Mouse (Mus musculus): Measurements from ENCODE around the gene Haspin. TPM values are rescaled to one million over a fixed set of nuclear protein-coding genes. Genes with fewer than 3 reads are reported as not detected.
A peak's percentile ranks its signal among the peaks of the same experiment; 100 is the strongest.

Haspin gene
- polyA plus RNA-seq (2015; fragmentation: Nextera tagmentation; extraction: Ambion mirVana): 2.2 and 2.6 TPM in 2 replicates

DNA sequence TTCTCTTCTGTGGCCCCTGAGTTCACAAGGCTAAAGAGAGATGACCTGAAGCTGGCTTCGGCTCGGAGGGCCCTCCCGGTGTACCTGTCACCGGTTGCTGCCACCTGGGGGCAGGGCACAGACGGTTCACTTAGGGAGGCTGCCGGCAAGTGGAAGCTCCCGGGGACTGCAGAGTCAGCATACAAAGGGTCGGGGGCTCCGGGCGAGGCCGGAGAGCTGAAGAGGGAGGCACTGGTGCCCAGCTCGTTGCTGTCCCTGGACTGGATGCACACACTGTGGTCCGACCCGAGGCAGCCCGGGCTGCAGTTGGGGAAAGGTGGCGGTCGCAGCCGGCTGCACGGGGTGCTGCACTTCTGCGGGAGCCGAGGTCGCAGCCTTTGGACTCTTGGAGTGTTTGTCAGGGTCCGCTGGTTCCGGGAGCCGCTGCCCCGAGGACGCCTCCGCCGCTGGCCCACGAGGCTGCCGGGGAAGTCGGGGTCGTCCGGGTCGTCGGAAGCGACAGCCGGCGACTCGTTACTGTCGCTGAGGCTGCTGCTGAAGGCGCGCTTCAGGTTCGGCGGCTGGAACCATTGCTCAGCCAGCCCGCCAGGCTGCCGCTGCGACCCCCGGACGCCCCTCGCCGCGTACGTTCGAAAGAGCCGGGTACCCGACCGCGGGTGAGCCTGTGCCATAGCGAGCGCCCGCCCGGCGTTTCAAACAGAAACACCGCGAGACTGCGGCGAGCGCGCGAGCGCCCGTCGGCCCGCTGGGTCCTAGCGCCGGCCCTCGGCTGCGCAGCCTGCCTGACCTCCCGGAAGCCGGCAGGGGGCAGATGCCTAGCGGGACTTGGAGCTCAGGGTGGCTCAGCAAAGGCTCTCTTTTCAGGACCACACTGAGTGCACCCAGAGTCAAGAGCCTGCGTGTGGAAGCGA is at the start of gene Haspin:
Haspin (minus strand) TSS at position 704 of the 911 bp plus-strand sequence.
- no peaks in the 10 kb centered on the region for H3K27me3 ChIP-seq (replicated peaks)
- H3K36me3 ChIP-seq (replicated peaks): no peaks in the 10 kb centered on the region
- peaks cover 8% of the 10 kb centered on the region; the same call in 1 of the 2 replicates for H3K4me1 ChIP-seq
- WGBS: under 1% methylated on average over 84 of the region's 84 CpGs
- H3K9ac ChIP-seq: peak within 1 kb of the TSS; percentile 51
- ATAC-seq (replicated peaks): peak; percentile 97
- no peaks in the 10 kb centered on the region for H3K9me3 ChIP-seq
- peak within 1 kb of the TSS; percentile 80 for H3K4me2 ChIP-seq
- H3K27ac ChIP-seq: no peak within 1 kb of the TSS
- peak within 1 kb of the TSS; percentile 69 for H3K4me3 ChIP-seq

DNA sequence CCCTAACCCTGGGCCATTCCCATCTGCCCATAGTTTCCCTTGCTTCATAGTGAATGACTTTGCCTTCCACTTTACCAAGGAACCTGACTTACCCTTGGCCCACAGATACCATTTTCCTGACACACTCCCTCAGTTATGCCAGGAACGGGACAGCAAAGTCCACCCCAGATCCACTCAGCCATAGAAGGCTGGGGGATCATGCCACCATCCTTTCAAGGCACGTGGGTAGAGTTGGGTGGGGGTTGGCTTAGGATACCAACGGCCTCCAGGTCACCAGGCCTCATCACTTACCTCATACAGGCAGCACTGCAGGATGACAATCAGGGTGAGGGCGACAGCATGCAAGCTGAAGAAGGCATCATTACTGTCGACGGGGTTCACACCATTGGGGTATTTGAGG is 49.1 kb upstream of the Haspin start:
- H3K9me3 ChIP-seq: no peaks in the 10 kb centered on the region
- ATAC-seq (replicated peaks): no peak; the same call in 1 of the 2 replicates
- no peaks in the 10 kb centered on the region for H3K4me1 ChIP-seq
- H3K27me3 ChIP-seq (replicated peaks): no peaks in the 10 kb centered on the region
- H3K4me3 ChIP-seq: no peak overlapping the region
- H3K9ac ChIP-seq: no peak overlapping the region
- H3K27ac ChIP-seq: no peak overlapping the region
- no peak overlapping the region for H3K4me2 ChIP-seq
- peaks cover 21% of the 10 kb centered on the region; the same call in 1 of the 2 replicates for H3K36me3 ChIP-seq (replicated peaks)
- 84% methylated on average over 6 of the region's 6 CpGs for WGBS

DNA sequence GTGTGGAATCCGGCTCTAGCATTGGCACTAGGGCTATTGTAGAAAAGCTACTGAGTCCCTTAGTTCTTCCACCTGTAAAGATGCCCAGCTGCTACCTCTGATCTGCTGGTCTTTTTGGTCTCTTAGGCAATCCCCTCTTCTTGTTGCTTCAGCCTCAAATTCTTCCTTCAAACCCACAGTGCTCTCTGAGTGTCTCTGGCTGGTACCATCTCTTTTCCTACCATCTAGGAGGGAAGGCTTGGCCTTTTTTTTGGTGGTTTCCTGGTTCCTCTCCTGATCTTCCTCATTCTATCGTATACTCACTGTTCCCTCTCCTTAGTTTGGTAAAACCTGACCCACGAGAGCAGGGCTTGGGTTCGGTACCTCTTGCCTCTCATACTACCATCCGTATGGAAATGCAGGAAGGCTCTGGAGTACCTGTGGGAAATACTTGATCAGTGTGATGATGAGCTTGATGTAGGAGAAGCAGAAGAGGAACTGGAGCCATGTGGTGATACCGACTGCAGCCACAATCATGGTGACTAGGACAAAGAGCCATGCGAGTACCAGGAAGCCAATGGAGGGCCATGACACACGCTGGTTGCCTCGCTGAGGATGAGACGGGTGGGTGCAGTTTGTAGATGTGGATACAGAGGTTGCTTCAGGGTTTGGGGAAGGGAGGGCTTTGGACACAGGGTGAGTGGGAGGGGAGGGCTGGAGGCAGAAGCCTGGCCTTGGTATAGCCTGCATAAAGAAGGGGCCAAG is 48.0 kb upstream of the Haspin start:
- H3K27me3 ChIP-seq (replicated peaks): no peaks in the 10 kb centered on the region
- H3K9me3 ChIP-seq: no peaks in the 10 kb centered on the region
- H3K4me3 ChIP-seq: no peak overlapping the region
- 94% methylated on average over 10 of the region's 10 CpGs for WGBS
- H3K4me1 ChIP-seq: no peaks in the 10 kb centered on the region
- H3K9ac ChIP-seq: no peak overlapping the region
- ATAC-seq (replicated peaks): no peak
- no peak overlapping the region for H3K4me2 ChIP-seq
- H3K36me3 ChIP-seq (replicated peaks): peaks cover 18% of the 10 kb centered on the region; the same call in 1 of the 2 replicates
- H3K27ac ChIP-seq: no peak overlapping the region

DNA sequence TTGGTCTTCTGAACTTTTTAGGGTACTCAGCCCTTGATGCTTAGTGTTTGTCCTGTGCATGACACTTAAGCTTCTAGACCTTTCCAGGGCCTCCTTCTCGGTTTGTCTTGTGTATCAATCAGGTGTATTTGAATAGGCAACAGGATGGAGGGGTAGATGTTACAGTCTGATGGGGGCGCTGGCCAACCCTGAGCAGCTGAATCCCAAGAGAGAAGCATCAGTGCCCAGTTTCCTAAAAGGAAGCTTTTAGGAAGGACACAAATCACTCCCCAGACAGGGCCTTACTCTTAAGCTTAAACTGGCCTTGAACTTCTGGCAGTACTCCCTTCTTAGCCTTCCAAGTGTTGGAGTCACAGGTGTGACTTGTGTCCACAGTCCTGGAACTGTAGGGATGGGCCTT is 39.8 kb upstream of the Haspin start:
- H3K9me3 ChIP-seq: no peaks in the 10 kb centered on the region
- no peaks in the 10 kb centered on the region; the same call in 1 of the 2 replicates for H3K36me3 ChIP-seq (replicated peaks)
- H3K4me2 ChIP-seq: peak overlapping the region; percentile 82
- peaks cover 38% of the 10 kb centered on the region for H3K4me1 ChIP-seq
- no peak for ATAC-seq (replicated peaks)
- WGBS: 5% methylated on average over 2 of the region's 2 CpGs
- H3K27me3 ChIP-seq (replicated peaks): no peaks in the 10 kb centered on the region
- peak overlapping the region; percentile 96 for H3K4me3 ChIP-seq
- H3K27ac ChIP-seq: peak overlapping the region; percentile 88
- peak overlapping the region; percentile 84 for H3K9ac ChIP-seq

DNA sequence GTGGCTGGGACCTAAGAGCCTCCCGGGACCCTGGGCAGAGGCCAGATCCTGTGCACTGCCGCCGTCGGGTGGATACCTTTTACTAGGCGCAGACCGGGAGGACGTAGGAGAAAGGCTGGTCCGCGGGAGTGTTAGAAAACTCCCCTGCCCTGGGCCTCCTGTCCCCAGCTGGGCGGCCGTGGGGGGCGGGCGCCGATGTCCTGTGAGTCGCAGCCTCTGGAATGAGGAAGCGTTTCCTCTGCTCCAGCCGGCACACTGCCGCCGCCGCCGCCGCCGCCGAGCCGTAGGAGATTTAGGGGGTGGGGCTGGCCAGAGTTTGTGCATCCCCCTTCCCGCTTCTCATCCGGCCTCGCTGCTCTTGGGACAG is 39.4 kb upstream of the Haspin start:
- H3K9me3 ChIP-seq: no peaks in the 10 kb centered on the region
- peak overlapping the region; percentile 96 for H3K4me3 ChIP-seq
- peak overlapping the region; percentile 82 for H3K4me2 ChIP-seq
- H3K9ac ChIP-seq: peak overlapping the region; percentile 84
- H3K27me3 ChIP-seq (replicated peaks): no peaks in the 10 kb centered on the region
- H3K36me3 ChIP-seq (replicated peaks): no peaks in the 10 kb centered on the region; the same call in 1 of the 2 replicates
- H3K4me1 ChIP-seq: peaks cover 38% of the 10 kb centered on the region
- ATAC-seq (replicated peaks): peak; percentile 59
- H3K27ac ChIP-seq: peak overlapping the region; percentile 88
- under 1% methylated on average over 28 of the region's 28 CpGs for WGBS

DNA sequence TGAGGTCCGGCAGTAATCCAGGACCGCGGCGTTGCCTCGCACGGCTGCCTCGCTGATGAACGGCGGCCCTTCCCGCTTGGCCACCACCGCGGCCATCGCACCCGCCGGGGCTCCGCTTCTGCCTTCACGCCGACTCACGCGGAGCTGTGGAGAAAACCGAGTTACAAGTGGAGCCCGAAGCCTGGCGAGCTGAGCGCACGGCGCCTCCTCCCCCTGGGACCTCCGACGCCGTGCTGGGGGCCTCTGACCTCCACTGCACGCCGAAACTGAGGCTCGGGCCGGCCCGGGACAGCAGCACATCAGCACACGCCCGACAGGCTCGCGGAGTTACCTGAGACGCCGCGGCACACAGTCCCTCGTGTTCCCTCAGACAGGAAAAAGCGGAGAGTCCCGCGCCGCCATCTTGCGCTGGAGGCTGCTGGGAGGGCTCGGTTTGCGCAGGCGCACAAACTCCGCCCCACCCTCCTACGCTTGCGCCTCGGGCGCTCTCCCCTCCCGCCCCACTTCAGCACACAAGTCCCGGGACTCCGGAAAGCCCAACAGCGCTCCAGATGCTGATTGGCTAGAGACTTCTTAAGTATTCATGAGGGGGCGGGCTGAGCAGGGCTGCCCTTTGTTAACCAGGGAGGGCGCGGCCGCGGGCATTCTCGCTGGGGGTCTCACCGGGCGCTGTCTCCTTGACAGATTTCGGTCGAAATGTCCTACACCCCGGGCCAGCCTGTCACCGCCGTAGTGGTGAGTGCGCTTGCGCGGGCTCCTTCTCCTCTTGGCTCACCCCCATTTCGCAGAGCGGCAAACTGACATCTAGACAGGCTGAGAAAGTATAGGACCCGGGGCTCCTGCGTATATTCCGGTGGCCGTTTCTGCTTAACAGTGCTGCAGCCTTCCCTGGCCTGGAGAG is 38.8 kb upstream of the Haspin start, which contains the start of the genes Emc6 and Tax1bp3:
Emc6 (minus strand) TSS at position 430 of the 901 bp plus-strand sequence.
Tax1bp3 (plus strand) TSS at position 476 of the 901 bp plus-strand sequence.
- no peaks in the 10 kb centered on the region for H3K36me3 ChIP-seq (replicated peaks)
- H3K4me2 ChIP-seq: peak within 1 kb of the TSS; percentile 82
- WGBS: under 1% methylated on average over 81 of the region's 81 CpGs
- H3K27me3 ChIP-seq (replicated peaks): no peaks in the 10 kb centered on the region
- no peaks in the 10 kb centered on the region for H3K9me3 ChIP-seq
- peak within 1 kb of the TSS; percentile 96 for H3K4me3 ChIP-seq
- peak within 1 kb of the TSS; percentile 85 for H3K9ac ChIP-seq
- ATAC-seq (replicated peaks): peak; percentile 98
- peak within 1 kb of the TSS; percentile 88 for H3K27ac ChIP-seq
- H3K4me1 ChIP-seq: peaks cover 38% of the 10 kb centered on the region

DNA sequence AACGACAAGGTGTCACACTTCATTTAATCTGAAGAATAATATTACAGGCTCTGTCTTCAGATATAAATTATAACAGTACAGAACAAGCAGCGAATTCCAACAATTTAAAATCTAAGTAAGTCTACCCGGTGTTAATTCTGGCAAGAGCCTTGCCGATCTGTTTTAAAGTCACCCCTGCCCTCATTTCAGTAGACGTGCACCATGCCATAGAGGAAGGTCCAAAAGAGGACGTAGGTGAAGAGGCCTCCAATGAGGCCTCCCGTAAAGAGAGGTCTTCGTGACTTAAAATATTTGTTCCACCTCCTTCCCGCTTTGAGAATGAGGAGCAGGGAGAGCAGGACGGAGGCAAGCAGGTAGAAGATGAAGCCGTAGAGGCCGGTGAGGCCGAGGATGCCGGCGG is 38.1 kb upstream of the Haspin start:
- WGBS: 2% methylated on average over 15 of the region's 15 CpGs
- H3K27me3 ChIP-seq (replicated peaks): no peaks in the 10 kb centered on the region
- peak overlapping the region; percentile 85 for H3K9ac ChIP-seq
- H3K27ac ChIP-seq: peak overlapping the region; percentile 88
- ATAC-seq (replicated peaks): 0 out of 2 replicates have a peak, but pooled peaks have one; percentile 0
- H3K4me1 ChIP-seq: peaks cover 38% of the 10 kb centered on the region
- H3K36me3 ChIP-seq (replicated peaks): no peaks in the 10 kb centered on the region
- H3K4me3 ChIP-seq: peak overlapping the region; percentile 96
- peak overlapping the region; percentile 82 for H3K4me2 ChIP-seq
- no peaks in the 10 kb centered on the region for H3K9me3 ChIP-seq

DNA sequence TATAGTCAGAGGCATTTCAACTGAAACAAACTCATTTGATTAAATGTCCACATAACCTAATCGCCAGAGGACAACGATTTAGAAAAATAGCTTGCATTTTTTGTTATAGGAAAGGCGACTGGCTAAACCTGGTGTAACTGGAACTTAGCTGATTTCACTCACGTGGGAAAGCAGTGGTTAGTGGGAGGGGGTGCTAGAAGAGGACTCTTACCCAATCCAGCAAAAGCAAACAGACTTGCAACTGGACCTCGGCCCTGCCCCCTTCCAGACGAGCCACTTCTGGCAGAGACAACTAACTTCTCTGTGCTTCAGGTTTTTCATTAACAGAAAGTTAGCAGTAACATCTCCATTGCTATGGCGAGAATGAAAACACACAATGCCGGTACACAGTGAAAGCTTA is 37.5 kb upstream of the Haspin start:
- 54% methylated on average over 8 of the region's 8 CpGs for WGBS
- Histone ChIP-seq H3K4me2 (peak overlapping the region; percentile 82), H3K9ac (peak overlapping the region; percentile 85), H3K27me3 (replicated peaks) (no peaks in the 10 kb centered on the region), H3K4me3 (peak overlapping the region; percentile 96), H3K4me1 (peaks cover 38% of the 10 kb centered on the region), H3K9me3 (no peaks in the 10 kb centered on the region), H3K27ac (no peak overlapping the region), H3K36me3 (replicated peaks) (no peaks in the 10 kb centered on the region)
- ATAC-seq (replicated peaks): no peak

DNA sequence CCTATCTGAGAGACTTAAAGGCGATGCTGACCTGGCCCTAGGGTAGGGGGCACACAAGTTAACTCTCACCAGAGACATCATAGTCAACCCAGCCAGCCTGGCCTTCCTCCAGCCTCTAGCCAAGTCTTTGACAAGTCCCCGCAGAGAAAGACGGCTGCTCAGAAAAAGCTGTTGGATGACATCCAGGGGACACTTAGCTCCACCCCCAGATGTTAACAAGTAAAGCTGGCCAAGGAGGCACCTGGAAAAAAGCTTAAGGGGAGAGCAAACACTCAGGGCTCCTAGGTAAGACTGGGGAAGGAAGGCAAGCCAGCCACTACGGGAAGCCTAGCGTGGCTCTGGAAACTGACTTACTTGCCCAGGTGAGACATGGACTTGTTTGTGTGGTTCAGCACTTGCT is 34.1 kb upstream of the Haspin start:
- H3K4me2 ChIP-seq: no peak overlapping the region
- H3K4me1 ChIP-seq: peaks cover 20% of the 10 kb centered on the region
- no peak overlapping the region for H3K27ac ChIP-seq
- no peak overlapping the region for H3K4me3 ChIP-seq
- 69% methylated on average over 5 of the region's 5 CpGs for WGBS
- ATAC-seq (replicated peaks): no peak
- no peaks in the 10 kb centered on the region for H3K9me3 ChIP-seq
- H3K27me3 ChIP-seq (replicated peaks): no peaks in the 10 kb centered on the region
- no peaks in the 10 kb centered on the region for H3K36me3 ChIP-seq (replicated peaks)
- no peak overlapping the region for H3K9ac ChIP-seq

DNA sequence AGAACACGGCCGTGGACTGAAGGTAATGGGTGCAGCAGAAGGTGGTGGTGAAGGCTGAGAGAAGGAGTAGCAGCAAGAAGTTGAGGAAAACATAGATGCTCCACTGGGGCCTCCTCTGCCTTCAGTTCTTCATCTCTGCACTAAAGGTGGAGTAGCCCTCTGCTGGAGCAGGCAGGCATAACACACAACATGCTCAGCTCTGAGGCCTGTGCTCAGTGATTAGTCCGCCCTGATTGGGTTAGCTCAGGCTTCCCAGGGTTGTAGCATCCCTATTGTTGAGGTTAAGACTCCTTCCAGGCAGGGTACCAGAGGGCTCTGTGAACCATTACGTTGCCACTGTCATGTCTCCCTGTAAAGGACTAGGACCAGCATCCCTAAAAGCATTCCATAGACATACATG is 31.1 kb upstream of the Haspin start:
- 38% methylated on average over 4 of the region's 4 CpGs for WGBS

DNA sequence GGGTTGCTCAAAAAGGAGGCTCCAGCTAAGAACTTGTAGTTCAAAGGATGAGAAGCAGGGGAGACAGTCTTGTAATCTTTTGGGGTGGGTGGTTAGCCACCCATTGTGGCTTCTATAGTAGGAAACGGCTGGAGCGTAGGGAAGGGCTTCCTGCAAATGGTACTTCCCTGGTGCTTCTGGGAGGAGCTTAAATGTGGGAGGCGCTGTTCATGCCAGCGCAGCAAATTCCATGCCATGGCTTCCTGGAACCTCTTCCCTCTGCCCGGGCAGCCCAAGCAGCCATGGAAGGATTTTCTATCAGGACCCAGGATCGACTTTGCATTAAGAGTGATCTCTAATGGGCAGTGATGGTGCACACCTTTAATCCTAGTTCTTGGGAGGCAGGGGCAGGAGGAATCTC is 30.5 kb upstream of the Haspin start:
- no peaks in the 10 kb centered on the region for H3K4me1 ChIP-seq
- no peaks in the 10 kb centered on the region for H3K36me3 ChIP-seq (replicated peaks)
- no peak overlapping the region for H3K4me2 ChIP-seq
- no peaks in the 10 kb centered on the region for H3K27me3 ChIP-seq (replicated peaks)
- H3K4me3 ChIP-seq: no peak overlapping the region
- H3K9me3 ChIP-seq: no peaks in the 10 kb centered on the region
- 83% methylated on average over 6 of the region's 6 CpGs for WGBS
- ATAC-seq (replicated peaks): no peak
- no peak overlapping the region for H3K27ac ChIP-seq
- H3K9ac ChIP-seq: no peak overlapping the region

More for the DNA sequence above, 31.1 kb upstream of the Haspin start:
- Histone ChIP-seq H3K27me3 (replicated peaks) (no peaks in the 10 kb centered on the region), H3K9me3 (no peaks in the 10 kb centered on the region), H3K4me1 (0 out of 2 replicates have a peak, but pooled peaks cover under 1% of the 10 kb centered on the region), H3K4me3 (no peak overlapping the region), H3K4me2 (no peak overlapping the region), H3K36me3 (replicated peaks) (no peaks in the 10 kb centered on the region), H3K9ac (no peak overlapping the region), H3K27ac (no peak overlapping the region)
- ATAC-seq (replicated peaks): no peak
